Mouse (Mus musculus): ENCODE data around the gene Rtl4.

DNA sequence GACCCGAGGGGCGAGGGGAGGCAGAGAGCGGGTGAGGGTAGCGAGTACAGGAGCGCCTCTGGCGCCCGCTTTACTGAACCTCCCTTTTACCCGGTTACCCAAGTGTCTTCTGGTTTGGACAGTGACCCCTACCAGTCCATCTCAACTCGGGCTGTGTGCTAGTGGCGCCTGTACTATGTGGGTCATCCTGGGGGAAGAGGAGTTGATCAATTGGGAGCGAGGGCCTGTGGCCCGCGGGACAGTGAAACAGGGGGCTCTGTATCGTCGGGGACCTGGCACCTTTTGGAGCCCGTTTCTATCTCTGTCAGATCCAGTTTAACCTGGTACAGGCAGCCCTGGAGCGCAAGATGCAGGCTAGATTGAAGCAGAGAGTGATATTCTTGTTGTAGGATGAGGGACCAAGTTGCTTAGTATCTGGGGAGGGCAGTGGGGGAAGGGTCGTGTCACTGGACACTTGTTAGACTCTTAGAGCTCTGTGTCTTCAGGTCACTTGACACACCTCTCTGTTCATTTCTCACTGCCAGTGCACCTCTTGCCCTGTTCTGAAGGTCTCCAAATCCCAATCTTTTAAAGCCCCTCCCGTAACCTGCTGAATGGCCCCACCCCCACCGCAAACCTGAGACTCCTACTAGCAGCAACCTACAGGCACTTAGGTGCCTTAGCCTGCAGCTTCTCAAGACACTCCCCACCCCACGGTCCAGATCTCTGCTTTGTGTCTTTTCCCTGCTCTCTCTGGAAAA, 582 bp downstream of the Rtl4 start:
- TF ChIP-seq GATA1 (IDR thresholded peaks at IDR 0.05; ENCODE audit: borderline replicate concordance, low read length): no peak
- no peak for TF ChIP-seq FLI1 (IDR thresholded peaks at IDR 0.05; ENCODE audit: low read length)

Measured in megakaryocyte, embryonic 14.5 days (primary cell).